Mouse (Mus musculus) ES-E14 (cell line): Measurements from ENCODE around the gene P3h3. TPM values are rescaled to one million over a fixed set of nuclear protein-coding genes. Genes with fewer than 3 reads are reported as not detected.
"Not testable (repeated sequence)": the region's sequence is repeated elsewhere in the genome, so short reads cannot be mapped to it uniquely, and the experiment has no call there.

Source experiments
- DNase-seq: peaks from one replicate; pipeline ENCODE4 v3.0.0-alpha.2; 2013; ENCODE audit warnings: low read depth, low spot score
- H3K27ac ChIP-seq: 2 replicates; pipeline ENCODE4 v1.5.1; 2012; ENCODE audit warnings: low read depth, mild to moderate bottlenecking, low read length, moderate library complexity, mixed read lengths; ENCODE audit not compliant: poor library complexity, insufficient read depth, severe bottlenecking
- H3K36me3 ChIP-seq: 2 replicates; pipeline ENCODE4 v1.6.1; 2012; ENCODE audit warnings: mild to moderate bottlenecking, low read length, moderate library complexity, mixed read lengths; ENCODE audit not compliant: control insufficient read depth, poor library complexity, insufficient read depth, severe bottlenecking
- H3K4me1 ChIP-seq, 2 experiments: fragments of 150-350 bp in 1 of 2; sonication (generic) in 1 of 2; 2 replicates each; pipeline ENCODE4 v1.6.1; 2012; ENCODE audit warnings: low read length in 2 of 2, mild to moderate bottlenecking in 1 of 2, mixed read lengths in 1 of 2; ENCODE audit not compliant: control insufficient read depth in 2 of 2, insufficient read depth in 2 of 2, poor library complexity in 1 of 2
- H3K4me3 ChIP-seq, 2 experiments: fragments of 150-350 bp in 1 of 2; sonication (generic) in 1 of 2; 2 replicates each; pipeline ENCODE4 v1.5.1; 2012; ENCODE audit warnings: low read length in 2 of 2, low read depth in 1 of 2, mild to moderate bottlenecking in 1 of 2, mixed read lengths in 1 of 2; ENCODE audit not compliant: insufficient read depth in 1 of 2, poor library complexity in 1 of 2, severe bottlenecking in 1 of 2
- H3K9ac ChIP-seq: 2 replicates; pipeline ENCODE4 v1.6.1; 2012; ENCODE audit warnings: low read depth, mild to moderate bottlenecking, low read length, mixed read lengths; ENCODE audit not compliant: poor library complexity, insufficient read depth, severe bottlenecking
- H3K9me3 ChIP-seq: fragments of 150-350 bp; sonication (generic); 2 replicates; pipeline ENCODE4 v1.6.1; 2012; ENCODE audit warnings: low read depth, mild to moderate bottlenecking, low read length; ENCODE audit not compliant: control insufficient read depth, insufficient read depth
- CHD2 ChIP-seq: IDR thresholded peaks from 2 replicates; pipeline ENCODE4 v1.6.1; 2014; ENCODE audit warnings: mild to moderate bottlenecking, low read depth, low read length, inconsistent platforms
- HCFC1 ChIP-seq: IDR thresholded peaks from 2 replicates; pipeline ENCODE4 v1.6.1; 2012; ENCODE audit warnings: low read length, inconsistent platforms, borderline replicate concordance; ENCODE audit not compliant: insufficient read depth
- MAFK ChIP-seq: IDR thresholded peaks from 2 replicates; pipeline ENCODE4 v1.6.1; 2014; ENCODE audit warnings: mild to moderate bottlenecking, low read depth, low read length, inconsistent platforms; ENCODE audit not compliant: insufficient read depth
- ZC3H11A ChIP-seq: IDR thresholded peaks from 2 replicates; pipeline ENCODE4 v1.6.1; 2012; ENCODE audit warnings: low read depth, mild to moderate bottlenecking, inconsistent platforms, low read length, borderline replicate concordance
- ZNF384 ChIP-seq: IDR thresholded peaks from 2 replicates; pipeline ENCODE4 v1.6.1; 2012; ENCODE audit warnings: low read depth, low read length, inconsistent platforms
- in situ Hi-C, 2 experiments: fragments of 600-800 bp; cut with MboI; formaldehyde crosslinking; loops; one replicate each; pipeline ENCODE4 v1.15.1; 2025; ENCODE audit warnings: low sequenced_read_pairs in 2 of 2, inconsistent platforms in 1 of 2; ENCODE audit not compliant: unreplicated experiment in 2 of 2
- total RNA-seq: library from RNA; depleted of rRNA; stranded (reverse); fragments of 300-350 nt; gene quantifications from 2 replicates; pipeline ENCODE4 v1.2.3, GENCODE M21; 2012

P3h3 gene
- total RNA-seq, 1 experiment, result 10.1 TPM

DNA sequence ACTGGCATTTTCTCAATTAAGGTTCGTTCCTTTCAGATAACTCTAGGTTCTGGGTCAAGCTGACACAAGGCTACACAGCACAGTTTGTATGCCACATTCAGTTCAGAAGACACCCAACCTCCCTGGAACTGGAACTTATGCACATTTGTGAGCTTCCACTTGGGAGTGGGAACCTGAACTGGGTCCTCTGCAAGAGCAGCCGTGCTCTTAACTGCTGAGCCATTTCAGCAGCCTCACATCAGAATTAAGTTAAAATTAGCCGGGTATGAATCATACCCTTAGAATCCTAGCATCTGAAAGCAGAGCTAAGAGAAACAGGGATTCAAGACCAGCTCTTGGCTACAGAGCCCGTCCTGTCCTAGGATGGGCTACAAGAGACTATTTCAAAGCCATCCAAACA lies 50.2 kb downstream of the P3h3 start:
- TF ChIP-seq ZNF384 (no peak), CHD2 (no peak), HCFC1 (no peak), ZC3H11A (no peak), MAFK (no peak)
- no peak overlapping the region for H3K27ac ChIP-seq
- H3K4me1 ChIP-seq, result peaks cover 0 to 16% of the 10 kb centered on the region in 2 experiments; a peak in 2 of 4 replicates
- no peak overlapping the region for H3K9ac ChIP-seq
- peaks cover 17% of the 10 kb centered on the region for H3K36me3 ChIP-seq
- in situ Hi-C loops, result no loop called here
- H3K4me3 ChIP-seq, result no peak overlapping the region
- H3K9me3 ChIP-seq, result no peaks in the 10 kb centered on the region
- no peak for DNase-seq

DNA sequence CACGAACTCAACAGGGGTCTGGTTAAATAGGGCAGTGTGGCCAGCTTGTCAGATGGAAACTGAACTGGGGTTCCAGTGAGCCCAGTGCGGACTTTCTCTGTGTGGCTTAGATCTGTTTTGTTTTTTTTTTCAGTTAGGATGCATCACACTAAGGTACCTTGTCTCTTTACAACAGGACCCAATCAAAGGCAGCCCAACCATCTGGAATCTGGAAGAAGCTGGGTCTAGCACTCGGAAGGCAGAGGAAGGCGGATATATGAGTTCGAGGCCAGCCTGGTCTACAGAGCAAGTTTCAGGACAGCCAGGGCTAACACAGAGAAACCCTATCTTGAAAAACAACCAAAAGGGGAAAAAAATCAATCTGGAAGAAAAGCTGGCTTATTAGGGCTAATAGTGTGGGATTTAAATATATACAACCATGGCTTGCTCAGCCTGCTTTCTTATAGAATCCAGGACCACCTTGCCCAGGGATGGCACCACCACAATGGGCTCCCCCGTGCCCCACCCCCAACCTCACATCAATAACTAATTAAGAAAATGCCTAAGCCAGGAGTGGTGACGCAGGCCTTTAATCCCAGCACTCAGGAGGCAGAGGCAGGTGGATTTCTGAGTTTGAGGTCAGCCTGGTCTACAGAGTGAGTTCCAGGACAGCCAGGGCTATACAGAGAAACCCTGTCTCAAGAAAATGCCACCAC lies 51.0 kb downstream of the P3h3 start:
- Histone ChIP-seq H3K9me3 (no peaks in the 10 kb centered on the region), H3K36me3 (peaks cover 9% of the 10 kb centered on the region), H3K4me3 (peak overlapping the region; percentile 26 to 55), H3K9ac (peak overlapping the region; percentile 43; the same call in 1 of the 2 replicates), H3K4me1 (peaks cover 0 to 12% of the 10 kb centered on the region in 2 experiments; a peak in 2 of 4 replicates), H3K27ac (peak overlapping the region; percentile 99; the same call in 1 of the 2 replicates)
- no peak for TF ChIP-seq ZC3H11A
- no peak for TF ChIP-seq HCFC1
- TF ChIP-seq CHD2, result no peak
- TF ChIP-seq ZNF384, result no peak
- TF ChIP-seq MAFK, result no peak
- in situ Hi-C loops, result no loop called here
- no peak for DNase-seq

DNA sequence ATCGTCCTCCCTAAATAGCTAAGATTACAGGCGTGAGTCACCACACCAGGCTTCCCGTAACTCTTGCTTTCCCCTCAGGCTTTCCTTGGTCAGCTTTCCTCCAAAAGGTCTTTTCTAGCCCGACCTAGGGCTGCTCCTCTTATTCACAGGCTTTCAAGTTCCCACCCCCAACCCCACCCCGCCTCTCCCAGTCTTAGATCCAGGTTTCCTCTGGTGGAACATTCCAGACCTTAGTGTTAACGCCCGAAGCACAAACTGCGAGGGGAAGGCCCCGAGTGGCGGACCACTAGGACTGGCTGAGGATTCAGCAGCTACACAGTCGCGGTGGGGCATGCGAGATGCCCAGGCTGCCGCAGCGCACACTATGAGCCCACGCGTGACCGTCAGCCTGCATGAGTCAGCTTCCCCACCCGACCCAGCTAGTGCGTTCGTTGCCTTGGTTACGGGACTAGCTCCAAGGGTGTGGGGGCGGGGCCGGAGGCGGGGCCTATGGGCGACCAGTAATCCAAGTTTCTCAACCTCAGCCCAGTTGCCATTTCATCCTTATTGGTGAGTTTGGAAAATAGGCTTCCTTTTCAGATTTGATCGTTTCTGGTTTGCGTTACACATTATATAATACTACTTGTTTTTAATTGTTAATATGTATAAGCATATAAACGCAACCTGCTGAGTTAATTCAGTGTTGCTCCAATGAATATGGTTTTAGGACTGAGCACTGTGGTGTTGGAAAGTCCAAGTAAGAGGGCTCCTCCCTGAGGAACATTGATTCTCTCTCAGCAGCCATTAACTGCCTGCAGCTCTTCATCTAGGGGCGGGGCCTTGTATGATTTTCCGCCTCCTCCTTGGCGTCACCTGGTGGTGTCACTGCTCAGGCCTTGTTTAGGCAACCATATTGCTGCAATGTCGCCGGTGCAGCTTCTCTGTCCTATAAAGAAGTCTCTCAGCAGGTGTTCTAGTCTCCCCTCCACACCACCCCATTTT lies 51.9 kb downstream of the P3h3 start:
- Histone ChIP-seq H3K4me1 (peaks cover 0 to 10% of the 10 kb centered on the region in 2 experiments; a peak in 2 of 4 replicates), H3K36me3 (0 out of 2 replicates have a peak, but pooled peaks cover 1% of the 10 kb centered on the region), H3K9me3 (no peaks in the 10 kb centered on the region), H3K27ac (peak overlapping the region; percentile 99), H3K9ac (peak overlapping the region; percentile 84), H3K4me3 (peak overlapping the region; percentile 55 to 72)
- DNase-seq, result peak; percentile 96
- TF ChIP-seq MAFK (peak; percentile 75; the same call in 1 of the 2 replicates), HCFC1 (0 out of 2 replicates have a peak, but pooled peaks have one; percentile 6), CHD2 (peak; percentile 23; the same call in 1 of the 2 replicates), ZC3H11A (no peak)
- in situ Hi-C loops, result no loop called here

DNA sequence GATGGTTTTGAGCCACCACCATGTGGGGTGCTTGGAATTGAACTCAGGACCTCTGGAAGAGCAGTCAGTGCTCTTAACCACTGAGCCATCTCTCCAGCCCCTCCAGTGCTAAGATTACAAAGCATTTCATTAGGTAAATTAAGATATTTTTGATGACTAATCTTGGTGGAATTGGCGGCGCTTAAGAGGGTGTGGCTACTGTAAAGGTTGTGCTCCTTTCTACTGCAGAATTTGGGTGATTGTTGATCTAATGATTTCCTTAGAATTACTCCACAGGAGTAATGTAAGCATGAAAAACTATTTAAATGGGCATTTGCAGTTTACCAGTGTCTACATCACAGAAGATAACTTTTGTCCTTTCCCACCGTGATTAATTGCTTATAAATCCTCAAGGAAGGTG lies 53.2 kb downstream of the P3h3 start:
- H3K9me3 ChIP-seq, result no peaks in the 10 kb centered on the region

DNA sequence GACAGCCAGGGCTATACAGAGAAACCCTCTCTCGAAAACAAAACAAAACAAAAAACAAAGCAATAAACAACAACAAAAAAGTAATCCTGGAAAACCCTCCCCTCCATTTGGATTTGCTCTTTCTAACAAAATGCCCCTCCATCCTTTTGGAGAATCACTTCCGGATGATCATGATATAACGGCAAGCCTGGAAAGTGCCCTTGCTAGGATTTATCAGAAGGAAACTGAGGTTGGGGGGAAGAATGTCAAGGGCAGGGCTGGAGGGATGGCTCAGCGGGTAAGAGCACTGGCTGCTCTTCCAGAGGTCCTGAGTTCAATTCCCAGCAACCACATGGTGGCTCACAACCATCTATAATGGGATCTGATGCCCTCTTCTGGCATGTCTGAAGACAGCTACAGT lies 53.9 kb downstream of the P3h3 start:
- H3K4me1 ChIP-seq, DNase-seq, H3K9ac ChIP-seq, H3K36me3 ChIP-seq, H3K27ac ChIP-seq, H3K9me3 ChIP-seq, in situ Hi-C loops: not testable (repeated sequence)
- H3K4me3 ChIP-seq, result peak overlapping the region in 1 of 2 experiments; percentile 40; a peak in 1 of 4 replicates

More for the DNA sequence above, 53.2 kb downstream of the P3h3 start:
- TF ChIP-seq HCFC1 (no peak), ZC3H11A (no peak), ZNF384 (no peak), CHD2 (no peak), MAFK (no peak)
- in situ Hi-C loops, result no loop called here
- no peak overlapping the region; the same call in 1 of the 2 replicates for H3K27ac ChIP-seq
- H3K4me3 ChIP-seq, result no peak overlapping the region
- peaks cover 0 to 5% of the 10 kb centered on the region in 2 experiments; a peak in 2 of 4 replicates for H3K4me1 ChIP-seq
- no peak overlapping the region for H3K9ac ChIP-seq
- H3K36me3 ChIP-seq, result no peaks in the 10 kb centered on the region
- no peak for DNase-seq
